Mouse (Mus musculus): ENCODE results near the gene Txn2.

Gene Txn2

DNA sequence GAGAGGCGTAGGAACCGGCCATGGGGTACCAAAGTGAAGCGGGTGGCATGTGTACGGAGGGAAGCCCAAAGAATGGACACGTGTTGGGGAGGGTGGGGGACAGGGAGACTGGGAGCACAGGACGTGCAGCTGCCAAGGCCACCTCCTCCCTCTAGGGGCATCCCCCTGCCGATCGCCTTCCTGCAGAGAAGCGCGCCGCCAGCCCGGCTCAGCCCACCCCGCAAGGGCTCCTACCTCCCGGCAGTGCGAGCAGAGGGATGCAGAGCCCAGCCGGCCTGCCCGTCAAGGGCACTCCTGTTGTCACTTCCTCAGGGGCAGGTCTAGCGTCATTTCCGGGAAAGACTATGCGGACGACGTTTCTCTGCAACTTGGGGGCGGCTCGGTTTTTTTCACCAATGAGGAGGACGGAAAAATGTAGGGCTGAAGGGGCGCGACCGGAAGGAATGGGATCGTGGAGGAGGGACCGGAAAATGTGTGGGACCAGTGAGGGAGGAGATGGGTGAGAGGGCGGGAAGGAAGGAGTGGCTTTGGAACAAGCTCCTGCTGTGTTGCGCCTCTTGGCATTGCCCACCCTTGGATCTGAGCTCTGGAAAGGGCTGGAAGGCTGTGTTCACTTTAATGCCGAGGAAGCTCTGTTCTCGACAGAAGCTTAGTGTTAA is at the start of gene Txn2:
Txn2 (minus strand) TSS at position 334 of the 659 bp plus-strand sequence.
- DNase-seq (ENCODE audit: extremely low read depth, low read depth) = peak; percentile 98

DNA sequence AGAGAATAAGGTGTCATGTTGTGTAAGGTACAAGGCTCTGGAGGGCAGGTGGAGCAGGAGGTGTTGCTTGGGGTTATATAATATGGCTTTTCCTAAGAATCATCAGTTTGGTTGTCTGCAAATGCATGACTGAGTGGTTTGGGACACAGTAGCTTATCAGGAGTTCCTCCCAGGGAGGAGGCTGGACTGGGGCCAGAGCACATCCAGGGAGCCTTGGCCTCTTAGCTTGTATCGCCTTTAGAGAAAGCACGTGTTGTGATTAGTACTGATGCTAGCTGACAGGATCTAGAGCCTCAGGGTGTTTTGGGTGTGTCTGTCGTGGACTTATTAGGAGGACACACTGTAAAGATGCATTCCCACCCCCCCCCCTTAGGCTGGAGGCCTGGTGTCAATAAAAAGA is 48.9 kb upstream of the Txn2 start:
- DNase-seq (ENCODE audit: extremely low read depth, low read depth) = no peak

DNA sequence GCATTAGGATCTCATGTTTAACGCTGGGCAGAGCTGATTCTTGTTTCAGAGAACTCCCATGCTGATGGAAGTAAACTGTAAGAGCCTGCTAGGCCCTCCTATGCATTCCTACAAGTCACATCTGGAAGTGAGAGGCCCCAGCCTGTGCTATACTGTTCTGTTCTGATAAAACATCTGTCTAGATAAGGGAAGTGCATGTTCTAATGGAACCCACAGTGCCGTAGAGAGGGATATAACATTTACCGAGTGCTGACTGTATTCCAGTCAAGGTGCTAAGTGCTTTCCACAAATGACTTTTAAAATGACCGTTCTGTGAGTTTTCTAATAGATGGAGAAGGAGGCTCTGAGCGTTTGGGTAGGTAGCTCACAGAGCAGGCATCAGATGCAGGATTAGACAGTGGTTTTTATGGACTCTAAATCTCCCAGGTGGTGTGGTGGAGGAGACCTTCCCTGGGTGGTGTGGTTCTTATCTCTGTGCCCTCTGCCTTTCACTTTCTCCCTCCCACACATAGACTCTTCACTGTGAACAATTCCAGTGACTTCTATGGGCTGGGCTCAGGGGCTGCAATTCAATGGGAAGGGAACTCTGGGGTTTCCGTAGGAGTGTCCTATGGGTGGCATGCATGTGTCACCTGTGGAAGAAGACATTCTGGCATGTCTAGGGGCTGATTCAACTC is 45.5 kb upstream of the Txn2 start:
- peak; percentile 15 for DNase-seq (ENCODE audit: extremely low read depth, low read depth)

DNA sequence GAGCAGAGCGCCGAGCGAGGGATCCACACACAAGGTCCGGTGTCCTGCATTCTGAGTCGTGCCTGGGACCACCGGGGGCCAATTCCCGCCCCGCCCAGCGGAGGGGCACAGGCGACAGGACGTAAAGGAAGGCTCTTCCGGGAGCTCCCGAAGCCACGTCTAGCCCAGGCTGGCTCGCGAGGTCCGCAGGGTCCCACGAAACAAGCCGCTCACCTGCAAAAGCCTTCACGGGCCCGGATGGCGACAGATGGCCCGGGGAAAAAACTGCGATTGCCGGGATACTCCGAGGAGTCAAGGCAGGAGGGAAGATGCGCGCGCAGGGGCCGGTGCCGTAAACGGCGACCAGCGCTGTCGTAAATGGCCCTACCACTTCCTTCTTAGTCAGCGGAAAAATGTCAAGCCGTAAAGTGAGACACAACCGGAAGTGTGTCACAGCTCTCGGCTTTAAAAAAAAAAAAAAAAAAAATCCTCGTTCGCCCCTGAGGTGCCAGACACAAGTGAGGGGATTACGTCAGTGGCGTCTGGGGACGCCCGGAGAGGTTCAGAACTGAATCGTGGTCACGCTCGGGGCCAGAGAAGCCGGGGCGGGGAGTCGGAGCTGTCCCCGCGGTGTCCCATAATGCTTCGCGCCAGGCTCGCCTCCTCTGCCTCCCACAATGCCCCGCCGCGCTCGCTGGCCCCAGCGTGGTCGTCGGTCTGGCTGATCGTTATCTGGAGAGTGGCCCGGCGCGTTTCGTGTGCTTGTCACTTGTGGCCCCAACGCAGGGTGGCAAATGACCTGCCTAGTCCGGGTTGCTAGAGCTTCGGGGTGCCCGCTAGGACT is 41.9 kb upstream of the Txn2 start, which contains the start of gene Eif3d:
Eif3d (minus strand) TSS at position 344 of the 823 bp plus-strand sequence.
- DNase-seq (ENCODE audit: extremely low read depth, low read depth) = peak; percentile 93

DNA sequence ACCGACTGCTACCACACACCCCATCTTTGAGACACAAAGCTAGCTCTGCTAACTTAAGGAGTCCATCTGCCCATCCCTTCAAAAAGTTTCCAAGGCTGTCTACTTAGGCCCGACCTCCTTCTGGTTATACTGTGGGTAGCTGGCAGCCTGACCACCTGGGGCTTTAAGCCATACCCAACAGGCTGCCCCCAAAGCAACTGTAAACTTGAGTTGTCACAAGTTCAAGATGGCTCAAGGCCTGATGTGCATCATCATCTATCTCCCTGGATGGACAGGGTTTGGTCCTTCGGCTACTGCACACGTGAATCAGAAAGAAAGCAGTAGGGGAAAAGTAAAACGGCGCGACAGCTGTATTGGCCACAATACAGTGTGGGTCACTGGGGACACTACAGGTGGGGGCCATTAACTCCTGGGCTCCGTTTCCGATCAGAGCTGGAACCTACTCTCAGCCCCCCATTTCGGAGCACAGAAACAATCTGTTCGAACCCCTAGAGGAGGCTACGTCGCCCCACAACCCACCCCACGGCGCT is 41.2 kb upstream of the Txn2 start:
- no peak for DNase-seq (ENCODE audit: extremely low read depth, low read depth)

DNA sequence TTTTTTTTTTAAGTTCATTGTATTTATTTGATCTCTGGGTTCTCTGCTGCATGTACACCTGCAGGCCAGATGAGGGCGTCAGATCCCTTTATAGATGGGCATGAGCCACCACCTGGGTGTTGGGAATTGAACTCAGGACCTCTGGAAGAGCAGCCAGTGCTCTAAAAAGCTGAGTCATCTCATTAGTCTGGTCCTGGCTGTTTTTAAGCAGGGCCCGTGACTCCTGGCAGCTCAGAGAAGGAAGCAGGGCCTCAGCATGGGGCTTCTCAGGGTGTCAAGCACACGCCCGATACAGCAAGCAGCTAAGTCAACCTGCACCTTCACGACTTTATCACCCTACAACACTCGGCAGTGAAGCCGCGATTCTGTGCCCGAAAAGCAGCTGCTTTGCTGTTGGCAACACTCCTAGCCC is 36.3 kb upstream of the Txn2 start:
- peak; percentile 48 for DNase-seq (ENCODE audit: extremely low read depth, low read depth)

DNA sequence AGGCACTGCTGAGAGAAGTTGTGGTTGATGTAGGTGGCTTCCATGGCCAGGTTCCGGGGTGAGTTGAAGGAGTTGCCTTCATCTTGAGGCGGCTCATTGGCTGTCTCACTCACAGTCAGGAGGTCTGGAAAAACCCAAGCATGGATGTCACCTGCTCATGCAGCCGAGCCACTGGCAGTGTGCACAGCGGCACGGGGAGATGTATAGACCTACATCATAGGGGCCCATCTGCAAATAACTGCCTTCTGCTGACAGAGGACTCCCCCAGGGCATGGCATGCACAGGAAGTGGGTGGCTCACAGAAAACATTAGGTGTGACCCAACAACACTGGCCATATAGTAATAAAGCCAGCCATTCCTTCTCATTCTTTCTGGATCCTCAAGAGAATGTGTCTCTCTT is 33.6 kb upstream of the Txn2 start:
- no peak for DNase-seq (ENCODE audit: extremely low read depth, low read depth)

DNA sequence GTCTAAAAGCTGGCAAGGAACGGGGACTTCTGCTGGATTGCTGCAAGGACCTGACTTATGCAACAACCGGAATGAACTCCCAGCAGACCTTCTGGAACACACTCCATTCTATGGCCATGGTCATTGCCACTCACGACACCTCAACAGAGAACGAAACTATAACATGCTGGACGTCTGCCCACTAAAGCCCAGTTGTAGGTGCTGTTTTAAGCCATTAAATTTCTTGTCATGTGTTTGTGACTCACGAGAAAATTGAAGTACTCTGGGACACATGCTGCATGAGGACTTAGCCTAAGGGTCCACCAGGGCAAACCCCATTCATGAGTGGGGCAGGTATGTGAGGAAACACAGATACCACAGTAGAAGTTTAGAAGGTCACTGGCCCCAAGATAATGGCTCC is 31.9 kb upstream of the Txn2 start:
- DNase-seq (ENCODE audit: extremely low read depth, low read depth) = no peak

DNA sequence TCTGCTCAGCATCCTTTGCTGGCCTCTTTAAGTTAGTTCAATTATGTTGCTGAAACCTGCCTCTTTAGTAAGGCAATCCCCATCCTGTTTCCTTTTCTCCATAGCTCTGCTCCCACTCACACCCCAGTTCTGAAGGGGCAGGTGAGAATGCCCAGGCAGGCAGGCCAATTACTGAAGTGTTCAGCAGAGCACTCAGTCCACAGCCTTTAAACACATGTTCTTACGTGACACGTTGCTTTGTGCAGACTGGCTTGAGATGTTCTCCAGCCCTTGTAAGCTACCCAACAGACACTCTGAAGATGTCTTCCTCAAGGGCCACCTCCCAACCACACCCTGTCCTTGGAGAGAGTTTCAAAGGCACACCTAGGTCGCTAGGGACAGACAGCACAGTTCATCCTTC is 29.3 kb upstream of the Txn2 start:
- no peak for DNase-seq (ENCODE audit: extremely low read depth, low read depth)

DNA sequence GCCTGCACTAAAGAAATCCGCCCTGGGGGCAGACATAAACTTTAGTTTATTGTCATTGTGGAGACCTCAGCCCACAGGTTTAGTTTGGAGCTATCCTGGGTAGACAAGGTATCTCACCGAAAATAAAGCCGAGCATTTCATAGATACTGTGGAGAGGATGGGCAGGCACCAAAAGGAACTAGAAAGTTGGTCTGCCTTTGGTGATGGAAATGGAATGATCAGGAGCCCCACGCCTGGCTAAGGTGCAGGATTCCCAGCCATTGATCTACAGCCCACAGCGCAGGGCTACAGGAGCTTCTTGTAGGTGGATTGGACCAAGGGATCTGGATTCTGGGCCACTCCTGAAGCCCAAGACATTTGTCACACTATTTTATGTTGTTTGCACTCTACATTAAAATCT is 28.8 kb upstream of the Txn2 start:
- no peak for DNase-seq (ENCODE audit: extremely low read depth, low read depth)

DNA sequence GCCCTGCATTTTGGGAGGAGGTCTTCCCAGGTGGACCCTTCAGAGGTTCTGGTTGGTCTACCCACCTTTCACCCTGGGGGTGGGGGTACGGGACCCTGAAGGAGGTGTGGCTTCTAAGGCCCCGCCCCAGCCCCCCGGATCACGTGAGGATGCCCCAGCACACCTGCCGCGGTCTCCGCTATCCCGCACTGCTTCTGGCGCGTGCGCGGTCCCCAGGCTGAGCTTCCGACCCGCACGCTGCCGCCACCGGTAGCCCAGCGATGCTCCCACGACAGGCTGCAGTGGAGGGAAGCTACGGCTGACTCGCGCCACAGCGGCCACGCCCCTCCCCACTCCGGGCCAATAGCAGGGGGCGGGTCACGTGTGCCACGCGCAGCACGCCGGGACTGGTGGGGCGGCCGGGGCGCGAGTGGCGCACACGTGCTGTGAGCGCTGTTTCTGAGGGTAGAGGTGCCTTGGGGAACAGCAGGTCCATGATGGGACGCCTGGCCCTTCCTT is 27.6 kb upstream of the Txn2 start, which contains the start of gene Foxred2:
Foxred2 (minus strand) TSS at position 319 of the 498 bp plus-strand sequence.
- DNase-seq (ENCODE audit: extremely low read depth, low read depth) = peak; percentile 47

DNA sequence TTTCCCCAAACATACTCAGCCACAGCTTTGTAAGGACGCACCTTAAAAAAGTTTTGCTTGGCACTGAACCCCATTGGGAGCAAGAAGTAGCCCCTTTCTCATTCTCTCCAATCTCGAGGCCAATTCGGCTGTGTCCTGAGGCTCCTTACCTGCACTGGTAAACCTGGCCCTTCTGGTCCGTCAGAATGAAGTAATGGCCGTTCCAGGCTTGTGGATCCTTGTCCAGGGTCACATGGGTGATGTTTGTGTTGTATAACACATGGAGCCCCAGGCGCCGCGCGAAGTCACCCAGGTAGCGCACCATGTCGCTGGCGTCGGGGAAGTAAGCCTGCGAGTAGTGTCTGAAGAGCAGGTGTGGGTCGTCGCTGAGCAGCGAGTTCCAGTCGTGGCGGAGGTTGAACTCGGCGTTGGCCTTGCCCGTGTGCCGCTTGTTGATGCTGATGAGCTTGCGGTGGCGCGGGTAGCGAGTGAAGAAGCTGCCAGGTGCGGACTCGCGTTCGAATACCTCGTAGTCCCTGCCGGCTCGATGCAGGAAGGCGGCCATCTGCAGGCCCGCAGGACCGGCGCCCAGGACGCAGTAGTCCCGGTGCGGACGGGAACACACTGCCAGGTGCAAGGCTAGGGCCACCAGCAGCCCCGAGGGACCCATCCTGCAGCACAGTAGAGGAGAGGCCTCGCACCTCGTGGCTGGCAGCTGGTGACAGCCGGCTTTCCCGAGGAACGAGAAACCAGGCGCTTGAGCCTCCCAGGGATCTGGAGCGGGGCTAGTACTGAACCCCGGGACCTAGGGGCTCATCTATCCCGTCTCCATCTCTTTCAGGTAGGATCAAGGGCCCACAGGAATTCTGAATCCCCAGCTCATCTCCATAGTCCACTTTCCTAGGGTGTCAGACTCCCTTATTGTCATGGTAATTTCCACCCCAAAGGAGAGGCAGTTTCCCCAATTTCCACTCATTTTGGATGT is 26.9 kb upstream of the Txn2 start:
- DNase-seq (ENCODE audit: extremely low read depth, low read depth) = no peak

DNA sequence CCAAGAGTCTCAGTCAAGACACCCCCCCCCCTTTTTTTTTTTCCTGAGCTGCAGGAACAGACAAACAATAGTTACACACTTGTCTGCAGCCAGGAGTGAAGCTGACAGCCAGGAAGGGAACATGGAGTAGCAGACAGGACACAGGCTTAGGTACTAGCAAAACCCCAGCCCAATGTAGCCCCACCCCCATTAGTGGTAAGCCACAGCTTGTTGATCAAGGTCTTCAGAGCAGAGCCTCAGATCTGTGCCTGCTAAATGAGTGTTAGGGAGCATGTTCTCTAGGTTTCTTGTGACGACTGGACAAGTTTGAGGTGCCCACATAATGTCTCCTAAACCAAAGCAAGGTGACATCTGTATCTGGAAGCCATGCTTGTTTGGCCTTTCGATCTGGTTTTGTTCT is 25.6 kb upstream of the Txn2 start:
- DNase-seq (ENCODE audit: extremely low read depth, low read depth) = no peak

DNA sequence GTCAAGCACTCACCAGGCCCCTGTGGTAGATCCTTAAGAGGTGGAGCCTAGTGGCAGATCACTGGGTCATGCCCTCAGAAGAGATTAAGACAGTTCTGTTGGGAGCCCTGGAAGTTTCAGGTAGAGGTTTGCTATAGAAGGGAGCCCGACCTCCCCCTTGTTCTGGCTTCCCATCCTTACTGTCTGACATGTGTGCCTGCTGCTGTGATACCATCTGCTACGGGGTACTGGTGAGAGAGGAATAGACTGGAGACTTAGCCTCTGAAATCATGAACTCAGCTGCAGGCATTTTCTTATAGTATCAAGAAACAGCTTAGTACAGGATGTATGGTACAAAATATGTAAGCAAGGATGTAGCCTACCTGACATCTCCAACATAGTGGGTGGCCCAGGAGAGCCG is 24.1 kb upstream of the Txn2 start:
- DNase-seq (ENCODE audit: extremely low read depth, low read depth) = no peak

DNA sequence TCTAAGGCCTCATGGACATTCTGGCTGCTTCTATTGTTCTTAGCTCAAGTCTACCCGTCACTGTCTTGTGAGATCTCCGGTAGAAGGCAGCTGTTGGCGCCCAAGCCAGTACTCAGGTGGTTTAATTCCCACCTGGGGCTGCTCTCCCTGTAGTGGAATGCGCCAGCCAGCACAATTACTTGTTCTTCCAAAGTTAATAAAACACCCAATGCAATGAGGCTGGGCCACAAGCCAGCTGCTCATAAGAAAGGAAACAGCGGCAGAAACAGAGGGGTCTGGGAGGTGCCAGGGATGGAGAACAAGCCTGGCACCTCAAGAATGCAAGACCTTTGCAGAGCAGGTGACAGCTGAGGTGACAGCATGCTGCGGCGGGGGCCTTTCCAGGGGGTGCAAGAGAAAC is 20.3 kb upstream of the Txn2 start:
- DNase-seq (ENCODE audit: extremely low read depth, low read depth) = no peak

DNA sequence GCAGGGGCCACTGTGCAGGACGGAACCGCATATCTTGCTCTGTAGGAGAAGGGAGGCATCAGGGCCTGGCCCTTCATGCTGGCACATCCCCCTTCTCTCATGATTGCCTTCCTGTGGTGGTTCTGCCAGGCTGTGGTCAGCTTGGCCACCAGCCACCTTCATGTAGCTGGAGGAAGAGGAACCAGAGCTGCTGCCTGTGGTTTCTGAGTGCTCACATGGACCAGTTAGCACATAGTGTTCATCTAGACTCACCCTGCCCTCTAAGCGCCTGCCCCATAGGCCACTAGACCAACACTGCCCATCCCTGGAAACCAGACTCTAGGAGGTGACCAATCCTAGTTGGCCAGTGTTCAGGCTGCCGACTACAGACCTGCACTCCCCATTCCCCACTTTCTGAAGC is 16.9 kb upstream of the Txn2 start:
- no peak for DNase-seq (ENCODE audit: extremely low read depth, low read depth)

DNA sequence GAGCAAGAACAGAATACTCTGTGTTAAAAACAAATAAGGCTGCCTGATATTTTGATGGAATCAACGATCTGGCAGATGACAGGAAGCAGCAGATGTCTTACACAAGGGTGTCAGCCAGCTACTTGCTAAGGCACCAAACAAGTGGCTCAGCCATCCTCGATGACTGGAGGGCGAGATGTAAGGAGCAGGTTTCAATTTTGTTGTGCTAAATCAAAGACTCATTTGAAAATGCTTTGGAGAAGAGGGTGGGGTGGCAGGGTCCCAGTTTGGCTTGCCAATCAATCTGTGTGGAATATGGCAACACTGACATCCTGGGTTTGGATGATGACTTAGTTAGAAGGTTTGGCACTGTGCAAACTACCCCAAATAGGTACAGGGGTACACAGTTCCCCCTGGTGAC is 12.8 kb upstream of the Txn2 start:
- DNase-seq (ENCODE audit: extremely low read depth, low read depth) = no peak

DNA sequence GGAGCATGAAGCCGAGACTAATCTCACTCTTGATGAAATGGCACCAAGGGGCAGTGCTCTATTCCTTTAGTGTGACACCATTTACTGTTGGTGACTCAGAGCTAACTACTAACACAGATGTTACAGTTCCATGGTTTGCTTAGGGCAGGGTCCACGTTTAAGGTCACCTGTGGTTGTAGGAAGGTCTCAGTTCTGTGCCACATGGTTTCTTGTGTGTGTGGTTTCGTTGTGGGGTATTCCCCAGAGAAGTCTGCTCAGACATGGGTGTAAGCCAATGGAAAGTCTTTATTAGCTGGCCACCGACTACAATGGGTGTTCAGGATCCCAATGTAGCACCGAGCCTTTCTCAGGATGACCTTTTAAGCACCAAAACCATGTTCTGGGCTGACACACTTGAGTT is 9.7 kb upstream of the Txn2 start:
- DNase-seq (ENCODE audit: extremely low read depth, low read depth) = no peak

DNA sequence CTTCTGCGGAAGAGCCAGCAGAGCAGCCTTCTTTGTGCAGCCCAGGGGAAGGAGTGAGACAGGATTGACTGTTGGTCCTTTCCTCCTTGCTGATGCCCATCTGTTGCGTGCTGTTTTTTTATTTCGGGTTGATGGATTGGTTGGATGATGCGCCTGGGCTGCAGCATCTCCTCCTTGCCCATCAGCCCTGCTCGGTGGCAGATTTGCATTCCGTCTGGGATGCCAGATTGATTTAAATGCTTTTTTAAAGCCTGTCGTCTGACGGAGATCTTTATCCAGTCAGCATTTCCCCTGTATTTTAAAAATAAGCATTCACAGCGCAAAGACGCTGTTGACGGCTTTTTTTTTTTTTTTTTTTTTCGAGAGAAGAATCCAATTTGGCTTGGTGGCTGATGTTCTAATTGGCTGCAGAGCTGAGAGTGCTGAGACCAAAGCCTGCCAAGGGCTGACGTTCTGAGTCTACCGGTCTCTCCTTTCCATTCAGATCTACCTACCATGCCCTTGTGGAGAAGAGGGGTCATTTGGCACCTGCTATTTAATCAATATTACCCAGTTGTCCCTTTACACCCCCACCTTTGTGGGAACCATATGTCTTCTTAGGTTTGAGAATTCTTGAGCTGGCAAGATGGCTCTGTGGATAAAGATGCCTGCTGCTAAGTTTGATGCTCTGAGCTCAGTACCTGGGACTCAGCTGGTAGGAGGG is 7.0 kb upstream of the Txn2 start:
- DNase-seq (ENCODE audit: extremely low read depth, low read depth) = no peak

DNA sequence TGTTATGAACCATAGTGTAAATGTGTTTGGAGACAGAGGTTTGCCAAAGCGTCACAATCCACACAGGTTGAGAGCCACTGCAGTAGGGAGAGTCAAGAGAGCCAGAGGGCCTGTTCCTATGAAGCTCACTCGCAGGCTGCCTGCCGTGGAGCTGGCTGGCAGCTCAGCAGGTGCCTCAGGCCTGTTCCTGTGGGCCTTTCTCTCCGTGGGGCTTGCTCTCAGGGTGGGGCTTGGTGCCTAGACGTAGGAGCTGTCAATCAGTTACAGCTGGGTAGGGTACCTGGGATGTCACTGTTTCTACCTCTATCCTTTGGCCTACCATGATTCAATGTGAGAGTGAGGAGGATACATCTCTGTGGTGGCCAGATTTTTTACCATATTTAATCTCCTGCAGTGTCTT is 6.2 kb upstream of the Txn2 start:
- no peak for DNase-seq (ENCODE audit: extremely low read depth, low read depth)

All from MEL-GATA-1-ER (cell line).